Mouse (Mus musculus) ES-Bruce4 (cell line): ENCODE measurements at regions not wholly inside any gene's neighbourhood (a gene's known extent, or its start where the extent isn't known, plus 50 kb on each side); places are given as distances from the start of the nearest gene placed in this dataset.

Experiments
- H3K27ac ChIP-seq: 2 replicates; pipeline ENCODE4 v1.5.1; 2012; ENCODE audit warnings: low read length, inconsistent platforms; ENCODE audit not compliant: insufficient read depth
- H3K27me3 ChIP-seq: 2 replicates; pipeline ENCODE4 v1.6.1; 2012; ENCODE audit warnings: mild to moderate bottlenecking, low read length, inconsistent platforms; ENCODE audit not compliant: control insufficient read depth, poor library complexity, insufficient read depth, severe bottlenecking
- H3K36me3 ChIP-seq: 2 replicates; pipeline ENCODE4 v1.6.1; 2012; ENCODE audit warnings: inconsistent platforms, mild to moderate bottlenecking, low read length, moderate library complexity; ENCODE audit not compliant: control insufficient read depth, poor library complexity, insufficient read depth, severe bottlenecking
- H3K4me1 ChIP-seq: one replicate; pipeline ENCODE4 v1.8.1; 2011; ENCODE audit warnings: low read length; ENCODE audit not compliant: control insufficient read depth, insufficient read depth
- H3K4me3 ChIP-seq: 2 replicates; pipeline ENCODE4 v1.5.1; 2011; ENCODE audit warnings: low read depth, mild to moderate bottlenecking, low read length
- H3K9ac ChIP-seq: 2 replicates; pipeline ENCODE4 v1.6.1; 2012; ENCODE audit warnings: low read depth, mild to moderate bottlenecking, inconsistent platforms; ENCODE audit not compliant: poor library complexity, severe bottlenecking
- H3K9me3 ChIP-seq: replicated peaks from 2 replicates; pipeline ENCODE4 v1.6.1; 2012; ENCODE audit warnings: mild to moderate bottlenecking, low read length, inconsistent platforms; ENCODE audit not compliant: control insufficient read depth, poor library complexity, insufficient read depth, severe bottlenecking
- CTCF ChIP-seq: IDR thresholded peaks from one replicate; pipeline ENCODE4 v1.8.1; 2011; ENCODE audit warnings: low read depth, low read length
- EP300 ChIP-seq: IDR thresholded peaks from 2 replicates; pipeline ENCODE4 v1.6.1; 2011; ENCODE audit warnings: low read depth, low read length; ENCODE audit not compliant: insufficient read depth
- POLR2A ChIP-seq: IDR thresholded peaks from one replicate; pipeline ENCODE4 v1.8.1; 2011; ENCODE audit warnings: low read length; ENCODE audit not compliant: insufficient read depth

- Histone ChIP-seq H3K27me3 (no peaks in the 10 kb centered on the region), H3K27ac (no peak overlapping the region), H3K36me3 (no peaks in the 10 kb centered on the region), H3K9me3 (no peaks in the 10 kb centered on the region), H3K9ac (no peak overlapping the region), H3K4me1 (no peaks in the 10 kb centered on the region), H3K4me3 (no peak overlapping the region)
- TF ChIP-seq EP300 (no peak), POLR2A (no peak), CTCF (no peak)
These were observed 110.9 kb upstream of the Hmga2 start for GRCm38 (mm10) chr10:120587179-120587578.

- H3K4me3 ChIP-seq: no peak overlapping the region
- TF ChIP-seq CTCF (no peak), EP300 (no peak), POLR2A (no peak)
- H3K36me3 ChIP-seq: no peaks in the 10 kb centered on the region
- no peaks in the 10 kb centered on the region for H3K9me3 ChIP-seq
- H3K9ac ChIP-seq: no peak overlapping the region
- H3K4me1 ChIP-seq: no peaks in the 10 kb centered on the region
- H3K27ac ChIP-seq: no peak overlapping the region
- H3K27me3 ChIP-seq: no peaks in the 10 kb centered on the region
These were observed 106.2 kb upstream of the Hmga2 start for GRCm38 (mm10) chr10:120582497-120582896.

GRCm38 (mm10) chr10:120581547-120581946 is 105.3 kb upstream of the Hmga2 start:
- Histone ChIP-seq H3K4me1 (no peaks in the 10 kb centered on the region), H3K9me3 (no peaks in the 10 kb centered on the region), H3K4me3 (no peak overlapping the region), H3K36me3 (no peaks in the 10 kb centered on the region), H3K9ac (no peak overlapping the region), H3K27ac (no peak overlapping the region), H3K27me3 (no peaks in the 10 kb centered on the region)
- TF ChIP-seq EP300 (no peak), CTCF (no peak), POLR2A (no peak)

GRCm38 (mm10) chr10:120576886-120577285 is 100.6 kb upstream of the Hmga2 start:
- TF ChIP-seq EP300 (no peak), CTCF (no peak), POLR2A (no peak)
- H3K27me3 ChIP-seq: no peaks in the 10 kb centered on the region; the same call in 1 of the 2 replicates
- H3K9ac ChIP-seq: no peak overlapping the region
- H3K36me3 ChIP-seq: no peaks in the 10 kb centered on the region
- H3K27ac ChIP-seq: no peak overlapping the region
- no peaks in the 10 kb centered on the region for H3K4me1 ChIP-seq
- no peaks in the 10 kb centered on the region for H3K9me3 ChIP-seq
- H3K4me3 ChIP-seq: no peak overlapping the region

- H3K9ac ChIP-seq: no peak overlapping the region
- no peak overlapping the region for H3K4me3 ChIP-seq
- no peak for TF ChIP-seq POLR2A
- no peak for TF ChIP-seq EP300
- no peak for TF ChIP-seq CTCF
- no peaks in the 10 kb centered on the region; the same call in 1 of the 2 replicates for H3K27me3 ChIP-seq
- H3K9me3 ChIP-seq: no peaks in the 10 kb centered on the region
- H3K4me1 ChIP-seq: no peaks in the 10 kb centered on the region
- no peak overlapping the region for H3K27ac ChIP-seq
- no peaks in the 10 kb centered on the region for H3K36me3 ChIP-seq
These were observed 99.9 kb upstream of the Hmga2 start for GRCm38 (mm10) chr10:120576148-120576547.

GRCm38 (mm10) chr10:120571340-120571739 is 95.1 kb upstream of the Hmga2 start:
- no peaks in the 10 kb centered on the region for H3K36me3 ChIP-seq
- no peak overlapping the region for H3K27ac ChIP-seq
- no peaks in the 10 kb centered on the region for H3K9me3 ChIP-seq
- H3K4me3 ChIP-seq: no peak overlapping the region
- H3K9ac ChIP-seq: no peak overlapping the region
- H3K27me3 ChIP-seq: no peaks in the 10 kb centered on the region; the same call in none of the 2 replicates
- no peak for TF ChIP-seq EP300
- no peak for TF ChIP-seq CTCF
- TF ChIP-seq POLR2A: no peak
- H3K4me1 ChIP-seq: no peaks in the 10 kb centered on the region
